Comparison of ENCODE assay signal across 9 mouse cellular contexts in the genomic region with DNA sequence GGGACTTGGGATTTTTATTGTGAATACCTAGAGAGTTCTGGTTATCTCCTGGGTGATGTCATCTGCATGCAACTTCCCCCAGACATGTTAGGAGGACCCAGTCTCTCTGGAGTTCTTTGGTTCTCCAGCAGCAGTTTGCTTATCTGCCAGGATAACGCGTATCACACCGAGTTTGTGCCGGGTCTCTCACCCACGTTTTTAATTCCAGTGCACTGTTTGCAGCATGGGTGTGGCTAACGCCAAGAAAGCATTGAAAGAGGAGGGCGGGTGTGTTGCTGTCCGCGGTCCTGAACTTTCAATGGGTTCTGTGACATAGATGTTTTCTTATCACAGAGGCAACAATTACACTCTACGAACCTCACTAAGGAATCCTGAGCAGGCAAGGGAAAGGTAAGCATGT. TPM values are rescaled to one million over a fixed set of nuclear protein-coding genes. Genes with fewer than 3 reads are reported as not detected.
A peak's percentile ranks its signal among the peaks of the same experiment; 100 is the strongest.
DNase-seq lines count a peak whose midpoint lies in the region; ATAC-seq and TF ChIP-seq lines count a peak whose summit lies in the region.
"Had no signal": no experiment of that assay in that cellular context is flagged by ENCODE, and none has a peak within 500 bp of the region (broad histone marks: within the 10 kb centered on the region; RNA-seq: fewer than 3 reads in every experiment).

No protein-coding gene starts in this region.

- no peak overlapping the region for H3K4me3 ChIP-seq in midbrain, embryonic 14.5 days (replicated peaks; ENCODE audit: low read depth, low read length)
- H3K4me3 ChIP-seq in midbrain, embryonic 13.5 days (replicated peaks): no peak overlapping the region
- H3K4me3 ChIP-seq in hindbrain, postnatal 0 days (ENCODE audit: low read length): no peak overlapping the region
- H3K4me3 ChIP-seq: erythroblast, embryonic 14.5 days had no signal

- no peak overlapping the region for H3K27ac ChIP-seq in midbrain, embryonic 14.5 days (replicated peaks; ENCODE audit: low read depth, low read length)
- H3K27ac ChIP-seq in midbrain, embryonic 13.5 days: no peak overlapping the region
- no peak overlapping the region for H3K27ac ChIP-seq in hindbrain, postnatal 0 days

- H3K9me3 ChIP-seq in midbrain, embryonic 14.5 days (ENCODE audit: control insufficient read depth, low read length): no peaks in the 10 kb centered on the region
- H3K9me3 ChIP-seq in midbrain, embryonic 13.5 days: no peaks in the 10 kb centered on the region
- H3K9me3 ChIP-seq in hindbrain, postnatal 0 days (ENCODE audit: low read length): no peaks in the 10 kb centered on the region

- no peaks in the 10 kb centered on the region for H3K36me3 ChIP-seq in midbrain, embryonic 14.5 days (ENCODE audit: control insufficient read depth, insufficient read depth, low read length)
- no peaks in the 10 kb centered on the region for H3K36me3 ChIP-seq in midbrain, embryonic 13.5 days
- no peaks in the 10 kb centered on the region for H3K36me3 ChIP-seq in hindbrain, postnatal 0 days (ENCODE audit: insufficient read depth, low read length)

- H3K4me2 ChIP-seq in midbrain, embryonic 14.5 days (ENCODE audit: low read length): no peak overlapping the region
- H3K4me2 ChIP-seq in midbrain, embryonic 13.5 days (replicated peaks): no peak overlapping the region
- H3K4me2 ChIP-seq in hindbrain, postnatal 0 days (ENCODE audit: low read depth, low read length): no peak overlapping the region

- no peak overlapping the region for H3K9ac ChIP-seq in midbrain, embryonic 14.5 days (replicated peaks; ENCODE audit: low read length)
- no peak overlapping the region for H3K9ac ChIP-seq in midbrain, embryonic 13.5 days (replicated peaks)
- no peak overlapping the region for H3K9ac ChIP-seq in hindbrain, postnatal 0 days (replicated peaks; ENCODE audit: low read length)

- no peak for ATAC-seq in midbrain, embryonic 14.5 days (ENCODE audit: low FRiP score, low TSS enrichment)
- no peak for ATAC-seq in midbrain, embryonic 13.5 days
- no peak for ATAC-seq in hindbrain, postnatal 0 days
- peak; percentile 79 for ATAC-seq in megakaryocyte-erythroid progenitor cell, adult 5-6 weeks (replicated peaks; ENCODE audit: low FRiP score, low TSS enrichment, poor library complexity, severe bottlenecking)

- 6% methylated on average over 10 of the region's 10 CpGs for WGBS in midbrain, embryonic 14.5 days
- 5% methylated on average over 10 of the region's 10 CpGs for WGBS in midbrain, embryonic 13.5 days
- 6% methylated on average over 10 of the region's 10 CpGs for WGBS in hindbrain, postnatal 0 days

- no peaks in the 10 kb centered on the region for H3K27me3 ChIP-seq in midbrain, embryonic 14.5 days (ENCODE audit: control insufficient read depth, insufficient read depth, low read length)
- H3K27me3 ChIP-seq in midbrain, embryonic 13.5 days: no peaks in the 10 kb centered on the region
- H3K27me3 ChIP-seq in hindbrain, postnatal 0 days (ENCODE audit: insufficient read depth, low read length): no peaks in the 10 kb centered on the region

- peak; percentile 49 for DNase-seq in midbrain, embryonic 14.5 days
- DNase-seq in adrenal gland, postnatal 14 days: peak; percentile 73
- DNase-seq in hindbrain, postnatal 0 days (ENCODE audit: low spot score): peak; percentile 33
- peak; percentile 48 for DNase-seq in urinary bladder, postnatal 25 days (ENCODE audit: low spot score)
- no peak for DNase-seq in right cerebral cortex, postnatal 14 days
- no peak for DNase-seq in frontal cortex, postnatal 36 days (ENCODE audit: low spot score in 2 of 2)

- H3K4me1 ChIP-seq in midbrain, embryonic 14.5 days (ENCODE audit: control insufficient read depth, insufficient read depth, low read length): no peaks in the 10 kb centered on the region
- H3K4me1 ChIP-seq in midbrain, embryonic 13.5 days (replicated peaks): no peaks in the 10 kb centered on the region
- no peaks in the 10 kb centered on the region for H3K4me1 ChIP-seq in hindbrain, postnatal 0 days (ENCODE audit: insufficient read depth, low read length)

- no peak for TF ChIP-seq CTCF in hindbrain, postnatal 0 days (IDR thresholded peaks at IDR 0.05; ENCODE audit: low read depth)

RNA-seq across cellular contexts. Expression of a gene that starts 26.7 kb away (rescaled TPM):
- 56.5 and 60.8 TPM in 2 replicates for polyA plus RNA-seq in midbrain, embryonic 14.5 days (2014; fragmentation: Nextera tagmentation; extraction: Ambion mirVana)
- 49.5 and 50.6 TPM in 2 replicates for polyA plus RNA-seq in midbrain, embryonic 13.5 days (2015; fragmentation: Nextera tagmentation; extraction: Ambion mirVana)
- total RNA-seq in adrenal gland, postnatal 14 days (2021): 47.1 and 50.3 TPM in 2 replicates
- total RNA-seq in hindbrain, postnatal 0 days (2014; rRNA removed): 82.3 and 96.3 TPM in 2 replicates
- 14.1 and 15.6 TPM in 2 replicates for polyA plus RNA-seq in hindbrain, postnatal 0 days (2015; fragmentation: Nextera tagmentation; extraction: Ambion mirVana)
- total RNA-seq in megakaryocyte-erythroid progenitor cell, adult 5-6 weeks (2014; fragmentation: Nextera tagmentation): 71.2 and 86.3 TPM in 2 replicates
- 43.1 and 71.8 TPM in 2 replicates for total RNA-seq in megakaryocyte-erythroid progenitor cell, adult 5-6 weeks (2017)

RNA-seq across cellular contexts. Expression of a gene that starts 40.4 kb away (rescaled TPM):
- 5.2 and 10.3 TPM in 2 replicates for polyA plus RNA-seq in midbrain, embryonic 14.5 days (2014; fragmentation: Nextera tagmentation; extraction: Ambion mirVana)
- 19.6 and 22.0 TPM in 2 replicates for polyA plus RNA-seq in midbrain, embryonic 13.5 days (2015; fragmentation: Nextera tagmentation; extraction: Ambion mirVana)
- 4.8 and 5.1 TPM in 2 replicates for total RNA-seq in adrenal gland, postnatal 14 days (2021)
- total RNA-seq in hindbrain, postnatal 0 days (2014; rRNA removed): 6.0 and 6.7 TPM in 2 replicates
- polyA plus RNA-seq in hindbrain, postnatal 0 days (2015; fragmentation: Nextera tagmentation; extraction: Ambion mirVana): 6.8 and 8.6 TPM in 2 replicates
- total RNA-seq in megakaryocyte-erythroid progenitor cell, adult 5-6 weeks (2014; fragmentation: Nextera tagmentation): 16.0 and 20.7 TPM in 2 replicates
- total RNA-seq in megakaryocyte-erythroid progenitor cell, adult 5-6 weeks (2017): 18.6 and 24.6 TPM in 2 replicates

Comparison
In these comparisons a context has a peak if more than half of its experiments do, and no peak if none do; other contexts are left out.
1. DNase-seq: peak in midbrain, embryonic 14.5 days (single experiment), adrenal gland, postnatal 14 days (single experiment), hindbrain, postnatal 0 days (single experiment) and urinary bladder, postnatal 25 days (single experiment); none in right cerebral cortex, postnatal 14 days (single experiment) and frontal cortex, postnatal 36 days (0 of 2).